Mouse (Mus musculus): ENCODE data around the gene Rgl2.
A peak's percentile ranks its signal among the peaks of the same experiment; 100 is the strongest.
"Not testable (repeated sequence)": the region's sequence is repeated elsewhere in the genome, so short reads cannot be mapped to it uniquely, and the experiment has no call there.

Rgl2 gene

DNA sequence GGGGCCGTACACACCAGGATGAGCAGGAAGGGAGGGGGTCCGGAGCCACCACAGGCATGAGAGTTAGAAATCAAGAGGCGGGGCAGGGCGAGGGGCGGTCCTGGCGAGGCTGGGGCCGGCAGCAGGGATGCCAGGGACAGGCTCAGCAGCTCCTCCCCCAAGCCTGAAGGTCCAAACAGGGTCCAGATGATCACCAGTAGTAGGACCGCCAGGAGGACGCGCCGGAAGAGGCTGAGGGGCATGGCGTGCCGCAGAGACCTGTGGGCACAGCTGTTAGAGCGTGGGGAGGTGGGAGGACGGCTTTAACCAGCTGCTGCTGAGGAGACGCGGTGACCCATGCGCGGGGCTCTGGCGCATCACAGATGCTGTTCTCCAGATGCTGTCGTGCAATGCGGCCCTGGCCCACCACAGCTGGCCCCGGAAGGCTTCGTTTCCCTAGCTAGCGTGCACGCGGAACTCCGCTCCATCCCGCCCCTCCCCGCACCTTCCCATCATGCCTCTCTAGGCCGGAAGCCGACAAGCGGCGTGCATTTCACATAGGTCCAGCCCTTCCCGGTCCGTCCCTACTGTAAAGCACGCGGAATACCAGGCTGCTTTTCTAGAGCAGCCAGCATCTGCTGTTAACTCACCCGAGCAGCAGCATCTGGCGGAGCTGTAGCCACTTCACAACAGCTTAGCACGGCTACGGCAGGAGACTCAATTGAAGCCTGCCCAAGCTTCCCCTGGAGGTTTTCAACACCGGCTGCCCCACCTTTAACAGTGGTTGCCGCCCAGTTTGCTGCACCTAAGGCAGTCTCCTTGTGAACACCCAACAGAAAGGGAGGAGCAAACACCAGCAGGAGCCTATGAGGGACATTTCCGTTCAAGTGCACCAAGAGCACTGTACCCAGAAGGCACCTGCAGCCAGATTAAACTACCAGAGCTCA, 21.9 kb downstream of the Rgl2 start, which contains the start of gene B3galt4:
Gene B3galt4 (minus strand): TSS at position 468 of the 926 bp plus-strand sequence.
- peak; percentile 85 for DNase-seq

DNA sequence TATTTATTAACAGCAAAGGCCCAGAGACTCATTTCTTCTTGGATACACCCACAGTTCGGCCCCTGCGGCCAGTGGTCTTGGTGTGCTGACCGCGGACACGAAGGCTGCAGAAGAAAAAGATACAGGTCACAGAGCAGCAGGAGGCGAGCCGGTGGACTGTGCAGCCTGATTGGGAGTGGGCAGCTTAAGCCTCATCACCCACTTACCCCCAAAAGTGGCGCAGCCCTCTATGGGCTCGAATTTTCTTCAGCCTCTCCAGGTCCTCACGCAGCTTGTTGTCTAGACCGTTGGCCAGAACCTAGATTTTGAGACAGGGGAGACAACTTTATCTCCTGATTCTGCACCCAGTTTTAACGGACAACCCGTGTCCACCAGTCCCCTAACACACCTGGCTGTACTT, 22.7 kb downstream of the Rgl2 start:
- DNase-seq = not testable (repeated sequence)

DNA sequence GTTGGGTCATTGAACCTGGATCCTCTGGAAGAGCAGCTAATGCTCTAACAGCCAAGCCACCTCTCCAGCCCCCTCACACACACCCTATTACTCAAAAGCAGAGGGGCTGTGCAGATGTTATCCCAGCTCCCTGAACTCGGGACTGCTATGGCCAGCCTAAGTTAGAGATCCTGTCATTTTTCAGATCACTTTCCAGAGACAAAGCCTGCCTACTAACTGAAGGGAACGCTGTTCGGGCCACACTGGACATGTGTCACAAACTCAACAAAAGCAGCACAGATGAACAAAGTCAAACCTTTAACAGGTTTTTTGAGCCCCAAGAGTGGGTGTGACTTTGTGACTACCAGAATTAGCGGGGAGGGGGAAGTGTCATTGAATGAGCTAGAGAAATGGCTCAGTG, 23.5 kb downstream of the Rgl2 start:
- no peak for DNase-seq

DNA sequence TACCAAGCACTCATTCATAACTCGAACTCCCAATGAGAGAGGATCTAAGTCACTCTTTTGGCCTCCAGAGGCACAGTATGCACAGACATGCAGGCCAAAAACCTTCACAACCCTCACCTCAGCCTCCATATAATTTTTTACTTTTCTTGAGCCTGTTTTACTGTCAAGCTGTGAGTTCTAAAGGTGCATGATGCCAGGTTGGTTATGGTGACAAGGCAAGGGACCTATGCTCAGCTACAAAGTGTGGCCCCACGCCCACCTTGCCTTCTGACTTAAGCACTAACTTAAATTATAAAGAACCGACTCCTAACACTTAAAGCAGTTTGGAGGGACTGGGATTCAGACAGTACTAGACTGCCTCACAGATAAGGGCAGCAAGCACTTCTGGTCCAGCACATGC, 24.0 kb downstream of the Rgl2 start:
- no peak for DNase-seq

DNA sequence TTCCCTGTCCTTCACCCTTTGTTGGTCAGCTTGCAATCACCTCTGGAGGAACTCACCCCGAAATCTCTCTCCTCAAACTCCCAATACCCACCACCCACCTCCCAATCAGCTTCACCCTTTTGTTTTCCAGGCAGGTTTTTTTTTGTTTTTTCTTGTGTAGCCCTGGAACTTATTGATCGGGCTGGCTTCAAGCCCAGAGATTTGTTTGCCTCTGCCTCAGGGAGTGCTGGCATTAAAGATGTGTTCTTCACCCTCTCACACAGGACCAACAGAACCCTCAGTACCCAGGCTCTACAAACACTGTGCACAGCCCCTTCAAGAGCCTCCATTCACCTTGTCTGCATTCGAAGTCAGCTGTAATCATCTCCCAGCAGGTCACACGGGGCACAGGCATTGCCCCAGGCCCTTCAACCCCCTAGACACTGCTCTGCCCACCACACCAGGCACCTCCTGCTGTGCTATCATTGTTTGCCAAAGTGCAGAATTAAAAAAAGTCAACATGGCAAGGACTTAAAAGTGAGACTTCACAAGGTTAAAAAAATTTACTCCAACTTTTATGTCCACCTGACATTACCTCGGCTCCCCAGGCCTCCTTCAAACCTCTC, 24.7 kb downstream of the Rgl2 start:
- DNase-seq = no peak

DNA sequence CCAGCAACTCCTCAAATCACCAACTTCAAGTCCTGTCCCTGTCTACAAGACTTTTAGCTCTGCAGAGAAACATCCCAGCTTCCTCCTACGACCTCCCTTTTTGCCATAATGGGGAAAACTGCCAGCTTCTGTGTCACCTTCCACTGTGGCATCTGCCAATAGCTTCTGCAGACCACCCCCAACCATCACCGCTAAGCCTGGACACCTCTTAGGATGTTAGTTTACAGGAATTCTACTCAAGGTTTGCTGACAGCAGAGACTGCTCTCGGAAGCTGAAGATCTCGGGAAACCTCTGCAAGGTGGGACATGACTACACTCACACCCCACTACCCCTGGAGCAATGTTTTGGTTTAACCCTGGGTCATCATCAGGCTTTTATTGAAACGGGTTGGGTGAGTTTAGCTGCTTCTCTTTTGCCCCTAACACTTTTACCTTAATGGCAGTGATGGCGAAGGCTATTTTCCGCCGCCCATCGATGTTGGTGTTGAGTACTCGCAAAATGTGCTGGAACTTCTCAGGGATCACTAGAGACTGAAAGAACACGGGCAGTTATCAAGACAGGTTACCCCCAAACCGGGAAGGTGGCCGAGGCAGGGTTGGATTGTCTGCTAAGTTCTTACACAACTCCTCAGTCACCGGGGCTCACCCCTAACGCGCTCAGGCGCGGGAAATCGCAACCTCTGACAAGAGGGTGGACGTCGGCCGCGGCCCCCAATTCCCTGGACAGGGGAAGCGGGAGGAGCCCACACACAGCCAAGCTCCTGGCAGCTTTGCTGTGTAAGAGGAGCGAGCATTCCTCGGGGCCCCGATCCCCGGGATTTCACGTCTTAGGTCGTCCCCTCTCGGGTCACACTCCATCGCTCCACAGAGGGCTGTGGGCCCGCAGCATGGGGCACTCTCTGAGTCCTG, 25.6 kb downstream of the Rgl2 start:
- peak; percentile 69 for DNase-seq

DNA sequence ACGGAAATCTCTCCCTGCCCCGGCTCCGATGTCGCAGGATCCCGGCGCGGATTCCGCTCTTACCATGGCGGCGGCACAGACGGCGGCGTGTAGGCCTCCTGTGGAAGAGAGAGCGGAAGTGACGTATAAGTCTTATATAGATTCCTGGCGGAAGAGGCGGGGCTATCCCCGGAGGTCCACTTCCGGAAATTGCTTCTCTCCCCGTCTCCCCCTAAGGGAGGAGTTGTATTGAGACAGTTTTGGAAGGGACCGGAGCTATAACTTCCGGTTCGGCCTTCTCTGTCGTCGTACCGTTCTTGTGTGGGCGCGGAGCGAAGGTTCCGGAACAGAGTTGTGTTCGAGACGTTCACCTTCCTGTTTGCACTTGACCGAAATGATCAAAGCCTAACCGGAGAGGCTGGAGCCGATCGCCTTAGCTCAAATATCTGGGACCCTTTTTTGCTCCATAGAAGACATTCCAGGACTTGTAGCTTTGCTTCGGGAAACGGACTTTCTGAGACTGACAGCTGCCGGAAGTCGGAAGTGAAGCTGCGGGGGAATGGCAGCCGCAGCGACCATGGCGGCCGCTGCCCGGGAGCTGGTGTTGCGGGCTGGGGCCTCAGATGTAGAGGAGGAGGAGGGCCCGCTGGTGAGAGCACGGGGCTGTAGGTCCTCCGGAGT, 26.3 kb downstream of the Rgl2 start, which contains the start of the genes Vps52 and Rps18:
Gene Vps52 (plus strand): TSS at position 258 of the 660 bp plus-strand sequence.
Gene Rps18 (minus strand): TSS at position 447 of the 660 bp plus-strand sequence.
- DNase-seq = peak; percentile 94

DNA sequence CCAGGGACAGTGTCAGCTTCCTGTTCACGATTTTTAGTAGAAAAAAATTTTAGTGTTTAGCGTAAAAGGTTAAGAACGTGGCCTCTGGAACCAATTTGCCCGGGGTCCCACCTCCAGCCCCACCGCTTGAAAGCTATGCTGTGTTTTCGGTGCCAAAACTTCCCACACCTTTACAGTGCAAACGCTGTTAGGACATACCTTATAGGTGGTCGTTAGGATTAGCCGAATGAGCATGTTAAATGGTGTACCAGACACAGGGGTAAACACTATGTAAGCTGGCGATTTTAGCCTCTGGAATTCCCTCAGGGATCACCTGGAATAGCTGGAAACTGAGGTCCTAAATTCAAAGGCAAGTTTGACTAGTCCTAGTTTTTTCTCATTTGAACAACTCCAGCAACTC, 27.0 kb downstream of the Rgl2 start:
- no peak for DNase-seq

DNA sequence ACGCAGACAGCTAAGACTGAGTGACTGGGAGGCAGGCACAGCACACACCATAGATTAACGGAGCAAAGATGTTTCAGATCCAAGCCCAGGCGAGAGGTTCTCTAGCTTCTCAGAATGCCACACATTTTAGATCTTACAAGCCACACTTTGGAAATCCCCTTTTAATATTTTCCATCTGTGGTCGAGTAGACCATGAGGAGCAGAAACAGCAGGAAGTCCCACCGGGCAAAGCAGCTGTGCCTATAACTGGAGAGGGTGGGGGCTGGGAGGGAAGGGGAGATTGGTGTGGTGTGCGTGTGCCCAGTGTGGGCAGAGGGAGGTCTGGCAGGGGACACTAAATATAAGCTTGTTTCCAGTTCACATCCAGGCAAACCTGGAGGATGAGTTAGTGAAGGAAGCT, 28.1 kb downstream of the Rgl2 start:
- no peak for DNase-seq

DNA sequence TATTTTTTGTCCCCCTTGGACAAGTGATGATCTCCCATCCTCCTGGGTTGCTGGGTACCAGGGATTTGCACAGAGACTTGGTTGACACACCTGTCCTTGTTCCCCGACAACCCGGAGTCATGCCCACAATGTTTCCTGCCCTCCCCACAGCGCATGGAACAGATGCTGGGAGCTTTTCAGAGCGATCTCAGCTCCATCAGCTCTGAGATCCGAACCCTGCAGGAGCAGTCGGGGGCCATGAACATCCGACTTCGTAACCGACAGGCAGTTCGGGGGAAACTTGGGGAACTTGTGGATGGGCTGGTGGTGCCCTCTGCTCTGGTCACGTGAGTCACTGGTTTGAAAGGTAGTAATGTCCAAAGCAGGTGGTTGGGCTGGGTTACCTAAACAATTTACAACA, 29.1 kb downstream of the Rgl2 start:
- DNase-seq = no peak

DNA sequence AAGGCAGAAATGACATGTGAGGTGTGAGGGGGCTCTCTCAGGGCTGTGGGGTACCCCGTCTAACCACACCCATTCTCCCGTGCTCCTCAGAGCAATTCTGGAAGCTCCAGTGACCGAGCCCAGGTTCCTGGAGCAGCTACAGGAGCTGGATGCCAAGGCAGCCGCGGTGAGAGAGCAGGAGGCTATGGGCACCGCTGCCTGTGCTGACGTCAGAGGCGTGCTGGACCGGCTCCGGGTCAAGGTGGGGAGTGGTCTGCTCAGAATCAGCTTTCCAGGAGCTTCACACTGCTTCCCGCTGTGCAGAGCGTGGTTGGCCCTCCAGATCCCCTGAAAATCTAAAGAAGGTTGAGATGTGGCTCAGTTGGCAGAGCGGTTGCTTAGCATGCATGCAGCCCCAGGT, 29.8 kb downstream of the Rgl2 start:
- no peak for DNase-seq

DNA sequence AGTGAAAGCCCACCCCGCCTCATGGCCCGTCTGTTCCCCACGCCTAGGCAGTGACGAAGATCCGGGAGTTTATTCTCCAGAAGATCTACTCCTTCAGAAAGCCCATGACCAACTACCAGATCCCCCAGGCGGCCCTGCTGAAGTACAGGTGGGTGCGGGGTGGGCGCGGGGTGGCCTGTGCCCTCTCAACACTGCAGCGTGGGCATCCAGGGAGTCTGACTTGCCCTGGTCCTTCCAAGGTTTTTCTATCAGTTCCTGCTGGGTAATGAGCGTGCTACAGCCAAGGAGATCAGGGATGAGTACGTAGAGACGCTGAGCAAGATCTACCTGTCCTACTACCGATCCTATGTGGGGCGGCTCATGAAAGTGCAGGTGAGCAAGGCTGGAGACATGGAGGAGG, 30.6 kb downstream of the Rgl2 start:
- DNase-seq = no peak

DNA sequence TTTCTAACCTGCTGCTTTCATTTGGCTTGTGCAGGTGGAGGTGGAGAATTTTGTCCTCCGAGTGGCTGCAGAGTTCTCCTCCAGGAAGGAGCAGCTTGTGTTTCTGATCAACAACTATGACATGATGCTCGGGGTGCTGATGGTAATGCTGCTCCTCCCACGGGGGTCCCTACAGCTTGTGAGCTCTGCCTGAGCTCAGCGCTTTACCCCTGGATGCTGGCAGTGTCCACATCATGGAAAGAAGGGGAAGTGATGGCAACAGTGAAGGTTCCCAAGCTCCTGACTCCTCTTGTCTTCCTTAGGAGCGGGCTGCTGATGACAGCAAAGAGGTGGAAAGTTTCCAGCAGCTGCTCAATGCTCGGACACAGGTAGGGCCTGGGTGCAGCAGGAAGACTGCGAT, 33.5 kb downstream of the Rgl2 start:
- DNase-seq = no peak

DNA sequence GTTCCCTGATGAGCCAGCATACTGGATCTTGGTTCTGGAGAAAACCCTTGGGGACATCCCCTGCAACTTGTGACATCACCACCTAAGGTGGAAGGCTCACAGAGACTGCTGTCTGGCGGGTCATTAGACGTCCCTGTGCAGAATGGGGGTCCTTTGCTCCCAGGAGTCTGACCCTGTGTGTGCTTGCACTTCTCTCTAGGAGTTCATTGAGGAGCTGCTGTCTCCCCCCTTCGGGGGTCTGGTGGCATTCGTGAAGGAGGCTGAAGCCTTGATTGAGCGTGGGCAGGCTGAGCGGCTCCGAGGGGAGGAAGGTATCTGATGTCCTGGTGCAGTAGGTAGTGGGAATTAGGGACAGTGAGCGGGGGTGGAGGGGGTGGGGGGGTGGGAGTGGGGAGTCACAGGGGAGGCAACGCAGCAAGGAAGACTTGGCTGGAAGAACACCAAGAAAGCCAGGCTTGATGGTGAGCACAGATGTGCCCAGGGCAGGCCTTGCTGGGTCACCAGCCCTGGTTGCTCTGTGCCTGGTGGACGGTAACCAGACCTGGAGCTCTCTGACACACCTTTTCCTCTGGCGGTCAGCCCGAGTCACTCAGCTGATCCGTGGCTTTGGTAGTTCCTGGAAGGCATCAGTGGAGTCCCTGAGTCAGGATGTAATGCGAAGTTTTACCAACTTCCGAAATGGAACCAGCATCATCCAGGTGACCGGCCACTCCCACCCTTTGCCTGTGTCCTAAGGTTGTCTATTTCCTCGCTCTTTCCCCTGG, 35.9 kb downstream of the Rgl2 start:
- DNase-seq = no peak

DNA sequence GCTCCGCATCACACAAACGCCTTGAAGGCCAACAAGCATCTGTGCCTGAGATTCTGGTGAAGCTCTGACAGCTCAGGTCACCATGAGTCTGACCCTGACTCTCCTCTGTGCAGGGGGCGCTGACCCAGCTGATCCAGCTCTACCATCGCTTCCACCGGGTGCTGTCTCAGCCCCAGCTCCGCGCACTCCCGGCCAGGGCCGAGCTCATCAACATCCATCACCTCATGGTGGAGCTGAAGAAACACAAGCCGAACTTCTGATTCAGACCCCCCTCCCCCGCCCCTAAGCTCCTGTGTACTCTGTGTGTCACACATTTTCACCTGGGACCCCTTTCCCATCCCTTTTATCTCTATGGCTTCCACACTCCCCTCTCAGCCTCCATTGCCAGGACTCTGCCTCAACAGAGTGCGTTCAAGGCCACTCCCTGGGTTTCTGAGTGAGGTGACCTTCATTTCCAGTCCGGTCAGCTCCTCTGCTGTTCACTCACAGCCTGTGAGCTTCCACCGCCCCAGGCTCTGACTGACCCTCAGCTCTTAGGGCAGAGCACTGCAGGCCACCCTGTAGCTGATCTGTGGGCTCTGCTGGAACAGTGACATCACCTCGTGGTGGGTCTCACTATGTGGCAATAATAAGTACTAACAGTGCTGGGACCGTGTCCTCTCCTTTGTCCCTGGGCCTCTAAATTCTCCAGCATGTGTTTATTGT, 36.7 kb downstream of the Rgl2 start:
- DNase-seq = no peak

DNA sequence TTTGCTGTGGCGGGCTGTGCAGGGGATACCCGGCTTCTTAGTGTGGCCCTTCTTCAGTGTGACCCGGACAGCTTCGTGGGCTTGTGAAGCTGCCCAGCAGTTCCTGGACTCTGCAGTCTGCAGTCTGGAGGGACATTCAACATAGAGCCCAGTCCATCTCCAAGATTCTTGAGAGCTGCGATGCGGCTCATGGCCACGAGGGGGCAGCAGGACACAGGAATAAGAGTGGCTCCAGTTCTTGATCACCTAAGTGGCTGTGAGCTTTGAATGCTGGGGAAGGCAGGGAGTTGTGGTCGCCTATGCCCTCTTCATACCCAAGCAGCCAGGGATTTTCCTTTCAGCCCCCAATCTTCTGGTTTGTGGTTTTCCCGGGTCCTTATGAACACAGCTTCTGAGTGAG, 39.1 kb downstream of the Rgl2 start:
- DNase-seq = peak; percentile 82

DNA sequence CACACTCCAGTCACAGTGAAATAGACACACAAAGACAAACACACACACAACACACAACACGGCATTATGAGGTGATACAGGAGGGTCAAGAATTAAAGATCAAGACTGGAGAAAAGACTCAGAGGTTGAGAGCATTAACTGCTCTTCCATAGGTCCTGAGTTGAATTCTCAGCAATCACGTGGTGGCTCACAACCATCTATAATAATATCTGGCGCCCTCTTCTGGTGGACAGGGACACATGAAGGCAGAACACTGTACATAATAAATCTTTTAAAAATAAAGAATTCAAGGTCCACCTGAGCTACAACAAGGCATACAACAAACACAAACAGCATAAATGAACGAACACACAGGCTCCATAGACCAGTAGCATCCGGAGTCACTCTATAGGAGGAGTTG, 39.6 kb downstream of the Rgl2 start:
- DNase-seq = peak; percentile 57

DNA sequence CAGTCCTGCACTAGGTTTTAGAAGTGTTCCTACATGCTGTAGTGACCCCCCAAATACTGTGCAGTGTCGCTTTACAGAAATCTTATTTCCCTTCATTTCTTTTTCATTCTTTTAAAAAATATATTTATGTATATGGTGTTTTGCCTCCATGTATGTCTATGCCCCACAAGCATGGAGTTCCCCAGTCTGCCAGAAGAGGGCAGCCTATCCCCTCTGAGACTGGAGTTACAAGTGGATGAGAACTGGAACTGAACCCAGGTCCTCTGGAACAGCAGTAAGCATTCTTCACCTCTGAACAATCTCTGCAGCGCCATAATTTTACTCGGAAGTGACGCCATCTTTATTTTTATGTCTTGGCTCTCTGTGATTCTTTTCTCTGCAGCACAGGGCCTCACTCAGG, 40.1 kb downstream of the Rgl2 start:
- peak; percentile 64 for DNase-seq

DNA sequence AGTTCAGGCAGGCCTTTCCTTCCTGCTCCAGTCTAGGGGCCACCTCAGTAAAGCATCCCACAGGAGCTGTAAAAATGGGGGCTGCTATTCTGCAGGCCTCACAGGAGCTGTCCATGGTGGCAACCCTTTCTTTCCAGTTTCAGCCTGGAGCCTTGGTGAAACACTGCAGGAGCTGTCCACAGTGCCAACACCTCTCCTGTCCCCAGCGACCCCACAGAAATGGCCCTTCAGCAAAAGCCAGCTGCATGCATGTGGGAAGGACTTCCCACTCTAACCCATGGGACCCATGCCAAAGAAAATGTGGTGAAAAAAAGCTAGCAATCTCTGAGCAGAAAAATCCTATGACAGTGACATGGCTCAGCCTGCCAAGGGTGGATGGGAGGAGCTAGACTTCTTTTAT, 43.3 kb downstream of the Rgl2 start:
- peak; percentile 61 for DNase-seq

DNA sequence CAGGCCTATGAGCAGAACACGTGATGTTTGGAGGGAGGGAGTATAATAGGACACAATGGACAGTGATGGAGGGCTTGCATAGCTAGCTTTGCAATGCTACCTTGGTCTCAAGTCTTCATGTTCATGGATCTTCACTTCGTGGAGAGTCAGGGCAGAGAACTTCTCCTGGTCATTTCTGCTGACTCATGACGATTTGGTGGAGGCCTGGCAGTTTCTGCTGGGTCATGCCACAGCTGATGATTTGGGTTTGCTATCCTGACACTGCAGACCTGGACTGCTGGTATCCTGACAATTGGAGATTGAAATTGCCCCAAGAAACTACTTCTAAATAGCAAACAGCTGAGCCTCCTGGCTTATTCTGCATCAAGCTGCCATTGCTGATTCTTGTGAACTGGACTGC, 44.2 kb downstream of the Rgl2 start:
- DNase-seq = no peak

Data from thymus, postnatal 4 days (tissue).